Mouse (Mus musculus) lung, adult 2 months (tissue): Measurements from ENCODE around the gene Micu2.
"Not testable (repeated sequence)": the region's sequence is repeated elsewhere in the genome, so short reads cannot be mapped to it uniquely, and the experiment has no call there.

Experiments
- CTCF ChIP-seq: fragments of 200-500 bp; IDR thresholded peaks from 2 replicates; pipeline ENCODE4 v1.5.1; 2011; ENCODE audit warnings: mild to moderate bottlenecking, low read length, control low read depth; ENCODE audit not compliant: insufficient read depth
- POLR2A ChIP-seq: fragments of 200-500 bp; IDR thresholded peaks from 2 replicates; pipeline ENCODE4 v1.6.1; 2011; ENCODE audit warnings: low read depth, mild to moderate bottlenecking, control low read depth, low read length, borderline replicate concordance; ENCODE audit errors: extremely low read depth

- TF ChIP-seq POLR2A, CTCF: not testable (repeated sequence)
Measured at GRCm38 (mm10) chr14:57912211-57913007, 86.7 kb downstream of the Micu2 start.
